In the genomic region with DNA sequence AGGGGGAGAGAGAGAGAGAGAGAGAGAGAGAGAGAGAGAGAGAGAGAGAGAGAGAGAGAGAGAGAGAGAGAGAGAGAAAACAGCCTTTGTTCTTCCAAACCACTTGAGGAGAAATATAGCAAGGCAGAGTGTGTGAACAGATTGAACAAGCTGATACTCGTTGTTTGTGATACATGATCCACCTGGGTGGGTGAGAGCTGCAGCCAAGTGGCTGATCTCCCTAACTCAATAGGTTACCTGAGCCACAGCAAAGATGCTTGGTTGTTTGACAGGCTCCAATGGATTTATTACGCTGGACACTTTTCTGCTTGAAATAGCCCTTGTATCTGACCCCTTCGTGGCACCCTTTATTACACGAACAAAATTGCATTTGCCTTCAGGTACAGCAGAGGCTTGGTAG, we compare ENCODE assay signal across 20 mouse cellular contexts.
DNase-seq lines count a peak whose midpoint lies in the region; ATAC-seq lines count a peak whose summit lies in the region.
"Had no signal": no experiment of that assay in that cellular context is flagged by ENCODE, and none has a peak within 500 bp of the region (broad histone marks: within the 10 kb centered on the region; RNA-seq: fewer than 3 reads in every experiment).

No protein-coding gene starts in this region.

- H3K36me3 ChIP-seq in forebrain, embryonic 12.5 days (replicated peaks), result no peaks in the 10 kb centered on the region
- H3K36me3 ChIP-seq in forebrain, embryonic 10.5 days (replicated peaks), result no peaks in the 10 kb centered on the region
- no peaks in the 10 kb centered on the region for H3K36me3 ChIP-seq in midbrain, embryonic 15.5 days (replicated peaks)
- H3K36me3 ChIP-seq in midbrain, embryonic 13.5 days, result no peaks in the 10 kb centered on the region
- H3K36me3 ChIP-seq: embryonic facial prominence, embryonic 15.5 days; heart, embryonic 15.5 days; hindbrain, embryonic 10.5 days; intestine, embryonic 15.5 days had no signal

- 59% methylated on average over 4 of the region's 4 CpGs for WGBS in forebrain, embryonic 12.5 days
- WGBS in forebrain, embryonic 10.5 days, result 69% methylated on average over 4 of the region's 4 CpGs
- 60% methylated on average over 4 of the region's 4 CpGs for WGBS in midbrain, embryonic 15.5 days
- 73% methylated on average over 4 of the region's 4 CpGs for WGBS in midbrain, embryonic 13.5 days

- ATAC-seq in forebrain, embryonic 12.5 days (ENCODE audit: low FRiP score), result no peak
- ATAC-seq in midbrain, embryonic 15.5 days (replicated peaks), result no peak
- ATAC-seq in midbrain, embryonic 13.5 days, result no peak
- ATAC-seq: forebrain, embryonic 16.5 days; intestine, embryonic 15.5 days had no signal

- peak; percentile 31 to 53 for DNase-seq in cerebellum, postnatal 14 days
- DNase-seq in cerebellum, postnatal 4 days (ENCODE audit: low spot score in 2 of 2), result no peak
- DNase-seq in forebrain, embryonic 10.5 days (ENCODE audit: extremely low spot score, low spot score), result no peak
- DNase-seq in testis, postnatal 10 days (ENCODE audit: low spot score), result no peak
- DNase-seq: adrenal gland, postnatal 10 days; cerebellum, adult 11-12 months; cerebellum, adult 9-10 months; gastrocnemius, postnatal 10 days; heart, adult 2 months had no signal

- H3K4me2 ChIP-seq in forebrain, embryonic 12.5 days, result no peak overlapping the region
- no peak overlapping the region for H3K4me2 ChIP-seq in midbrain, embryonic 15.5 days
- no peak overlapping the region for H3K4me2 ChIP-seq in midbrain, embryonic 13.5 days (replicated peaks)
- H3K4me2 ChIP-seq: embryonic facial prominence, embryonic 15.5 days; heart, embryonic 11.5 days; heart, embryonic 15.5 days; hindbrain, embryonic 14.5 days; intestine, embryonic 15.5 days had no signal

- H3K4me3 ChIP-seq in forebrain, embryonic 12.5 days (replicated peaks), result no peak overlapping the region
- H3K4me3 ChIP-seq in forebrain, embryonic 10.5 days, result no peak overlapping the region
- H3K4me3 ChIP-seq in midbrain, embryonic 15.5 days, result no peak overlapping the region
- no peak overlapping the region for H3K4me3 ChIP-seq in midbrain, embryonic 13.5 days (replicated peaks)
- H3K4me3 ChIP-seq: embryonic facial prominence, embryonic 15.5 days; erythroblast, embryonic 14.5 days; heart, adult 2 months; heart, embryonic 15.5 days; hindbrain, embryonic 10.5 days; intestine, embryonic 15.5 days had no signal

- H3K9ac ChIP-seq in forebrain, embryonic 12.5 days, result no peak overlapping the region
- H3K9ac ChIP-seq in midbrain, embryonic 15.5 days, result no peak overlapping the region
- no peak overlapping the region for H3K9ac ChIP-seq in midbrain, embryonic 13.5 days (replicated peaks)
- H3K9ac ChIP-seq: embryonic facial prominence, embryonic 15.5 days; heart, embryonic 15.5 days; hindbrain, embryonic 14.5 days; intestine, embryonic 15.5 days had no signal

- no peaks in the 10 kb centered on the region for H3K27me3 ChIP-seq in forebrain, embryonic 12.5 days
- H3K27me3 ChIP-seq in forebrain, embryonic 10.5 days (ENCODE audit: poor library complexity, severe bottlenecking), result no peaks in the 10 kb centered on the region
- no peaks in the 10 kb centered on the region for H3K27me3 ChIP-seq in midbrain, embryonic 15.5 days (replicated peaks)
- H3K27me3 ChIP-seq in midbrain, embryonic 13.5 days, result no peaks in the 10 kb centered on the region
- H3K27me3 ChIP-seq: embryonic facial prominence, embryonic 15.5 days; heart, embryonic 15.5 days; intestine, embryonic 15.5 days had no signal

- 0 out of 2 replicates have a peak, but pooled peaks cover 4% of the 10 kb centered on the region for H3K4me1 ChIP-seq in forebrain, embryonic 12.5 days
- peaks cover 12% of the 10 kb centered on the region for H3K4me1 ChIP-seq in forebrain, embryonic 10.5 days
- H3K4me1 ChIP-seq in midbrain, embryonic 15.5 days, result 0 out of 2 replicates have a peak, but pooled peaks cover 3% of the 10 kb centered on the region
- no peaks in the 10 kb centered on the region for H3K4me1 ChIP-seq in midbrain, embryonic 13.5 days (replicated peaks)
- H3K4me1 ChIP-seq: embryonic facial prominence, embryonic 15.5 days; heart, embryonic 15.5 days; intestine, embryonic 15.5 days had no signal

- H3K9me3 ChIP-seq in forebrain, embryonic 12.5 days, result no peaks in the 10 kb centered on the region
- H3K9me3 ChIP-seq in forebrain, embryonic 10.5 days, result no peaks in the 10 kb centered on the region
- no peaks in the 10 kb centered on the region for H3K9me3 ChIP-seq in midbrain, embryonic 15.5 days
- no peaks in the 10 kb centered on the region for H3K9me3 ChIP-seq in midbrain, embryonic 13.5 days
- H3K9me3 ChIP-seq: embryonic facial prominence, embryonic 15.5 days; heart, embryonic 15.5 days; hindbrain, embryonic 10.5 days; intestine, embryonic 15.5 days had no signal

- 0 out of 2 replicates have a peak overlapping the region, but pooled peaks have one; percentile 5 for H3K27ac ChIP-seq in forebrain, embryonic 12.5 days
- H3K27ac ChIP-seq in forebrain, embryonic 10.5 days, result no peak overlapping the region
- 0 out of 2 replicates have a peak overlapping the region, but pooled peaks have one; percentile 12 for H3K27ac ChIP-seq in midbrain, embryonic 15.5 days
- H3K27ac ChIP-seq in midbrain, embryonic 13.5 days, result no peak overlapping the region
- H3K27ac ChIP-seq: embryonic facial prominence, embryonic 15.5 days; heart, adult 2 months; heart, embryonic 15.5 days; hindbrain, embryonic 10.5 days; hindbrain, embryonic 14.5 days; intestine, embryonic 15.5 days had no signal

Comparison
In these comparisons a context has a peak if more than half of its experiments do, and no peak if none do; other contexts are left out.
1. DNase-seq: peak in cerebellum, postnatal 14 days (2 of 2); none in cerebellum, postnatal 4 days (0 of 2), forebrain, embryonic 10.5 days (single experiment) and testis, postnatal 10 days (single experiment).
2. H3K27ac ChIP-seq: peak in forebrain, embryonic 12.5 days (single experiment) and midbrain, embryonic 15.5 days (single experiment); none in forebrain, embryonic 10.5 days (single experiment) and midbrain, embryonic 13.5 days (single experiment).